Mouse (Mus musculus) forebrain, embryonic 14.5 days (tissue): ENCODE results near the gene Htr5a. TPM values are rescaled to one million over a fixed set of nuclear protein-coding genes. Genes with fewer than 3 reads are reported as not detected.

Experiments used
- ATAC-seq: fragments of 200-750 bp; cut with Nextera tagmentation; 2 replicates; pipeline ENCODE4 v1.8.0; 2017; ENCODE audit warnings: mild to moderate bottlenecking, moderate library complexity
- DNase-seq: peaks from one replicate; pipeline ENCODE4 v3.0.0-alpha.2; 2015; ENCODE audit warnings: low spot score
- H3K27ac ChIP-seq: fragments of 300-500 bp; sonication (generic); 2 replicates; pipeline ENCODE4 v1.5.1; 2014; ENCODE audit warnings: low read depth, mild to moderate bottlenecking, control low read depth, low read length, moderate library complexity
- H3K27me3 ChIP-seq: fragments of 300-500 bp; sonication (generic); replicated peaks from 2 replicates; pipeline ENCODE4 v1.6.1; 2014; ENCODE audit warnings: low read length, control low read depth, mixed read lengths; ENCODE audit not compliant: control insufficient read depth, insufficient read depth
- H3K36me3 ChIP-seq: fragments of 300-500 bp; sonication (generic); 2 replicates; pipeline ENCODE4 v1.6.1; 2014; ENCODE audit warnings: low read length, control low read depth; ENCODE audit not compliant: control insufficient read depth, insufficient read depth
- H3K4me1 ChIP-seq: fragments of 300-500 bp; sonication (generic); 2 replicates; pipeline ENCODE4 v1.6.1; 2014; ENCODE audit warnings: antibody characterized with exemption, low read length, control low read depth; ENCODE audit not compliant: control insufficient read depth, insufficient read depth
- H3K4me2 ChIP-seq: fragments of 300-500 bp; sonication (generic); 2 replicates; pipeline ENCODE4 v1.6.1; 2014; ENCODE audit warnings: mild to moderate bottlenecking, control low read depth, low read length
- H3K4me3 ChIP-seq: fragments of 300-500 bp; sonication (generic); 2 replicates; pipeline ENCODE4 v1.5.1; 2014; ENCODE audit warnings: low read depth, low read length, control low read depth
- H3K9ac ChIP-seq: fragments of 300-500 bp; sonication (generic); 2 replicates; pipeline ENCODE4 v1.6.1; 2014; ENCODE audit warnings: mild to moderate bottlenecking, low read length, control low read depth, moderate library complexity
- H3K9me3 ChIP-seq: fragments of 300-500 bp; sonication (generic); replicated peaks from 2 replicates; pipeline ENCODE4 v1.6.1; 2016; ENCODE audit warnings: low read length, control low read depth, mixed read lengths; ENCODE audit not compliant: control insufficient read depth
- WGBS: fragments of 180-500 bp; shearing (Covaris S2); extraction: QIAGEN DNeasy Blood & Tissue Kit; methylation state at CpG from one replicate; pipeline ENCODE4 v1.1.7; 2014; 5-methylcytosine and 5-hydroxymethylcytosine counted together
- polyA plus RNA-seq: library from polyadenylated mRNA; unstranded; fragments of >200 nt; fragmentation: Nextera tagmentation; extraction: Ambion mirVana; gene quantifications from 2 replicates; pipeline ENCODE4 v1.2.1, GENCODE M21; 2014

The Htr5a gene
- polyA plus RNA-seq, 1 experiment from 2014 or later, result 0.71 TPM

DNA sequence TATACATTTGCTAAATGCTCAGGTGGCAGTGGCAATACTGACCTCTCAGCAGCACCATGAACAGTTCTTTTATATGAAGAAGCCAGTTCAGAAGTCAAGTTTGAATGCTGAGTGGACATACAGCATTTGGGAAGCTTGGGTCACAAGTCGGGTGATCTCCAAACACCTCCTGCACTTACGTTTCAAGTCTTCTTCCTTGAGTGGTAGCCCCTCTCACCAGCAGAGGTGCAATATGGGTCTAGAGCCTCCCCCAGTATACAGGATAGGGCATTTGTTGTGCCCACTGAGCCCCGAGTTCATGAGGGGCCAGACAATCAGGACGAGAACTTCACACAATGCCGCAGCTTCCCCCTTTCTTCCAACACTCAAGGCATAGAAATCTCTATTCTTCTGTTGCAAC is 36.4 kb downstream of the Htr5a start:
- no peak for ATAC-seq
- peaks cover 5% of the 10 kb centered on the region; the same call in 1 of the 2 replicates for H3K4me1 ChIP-seq
- 83% methylated on average over 5 of the region's 5 CpGs for WGBS
- no peaks in the 10 kb centered on the region for H3K27me3 ChIP-seq
- no peak overlapping the region for H3K4me2 ChIP-seq
- no peaks in the 10 kb centered on the region for H3K36me3 ChIP-seq
- H3K9me3 ChIP-seq, result no peaks in the 10 kb centered on the region
- H3K4me3 ChIP-seq, result no peak overlapping the region
- DNase-seq, result no peak
- H3K27ac ChIP-seq, result no peak overlapping the region
- H3K9ac ChIP-seq, result no peak overlapping the region

DNA sequence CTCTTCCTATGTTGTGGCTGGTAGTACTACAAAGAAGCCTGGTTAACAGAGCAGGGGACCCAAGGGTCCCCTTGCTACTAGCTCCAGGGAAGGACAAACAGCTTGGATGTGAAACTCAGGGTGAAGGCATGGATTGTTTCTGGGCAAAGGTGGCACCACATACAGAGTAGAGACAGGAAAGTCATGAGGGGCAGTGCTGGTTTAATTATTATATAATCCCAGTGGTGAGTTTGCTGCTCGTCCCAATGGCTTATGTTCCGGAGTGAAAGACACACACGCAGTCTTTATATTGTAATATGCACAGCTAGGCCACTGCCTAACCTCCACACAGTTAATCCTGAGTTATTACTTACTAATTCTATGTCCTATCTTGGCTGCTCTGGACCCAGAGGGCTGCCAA is 37.8 kb downstream of the Htr5a start:
- Histone ChIP-seq H3K4me1 (no peaks in the 10 kb centered on the region), H3K36me3 (no peaks in the 10 kb centered on the region), H3K4me2 (no peak overlapping the region), H3K27me3 (no peaks in the 10 kb centered on the region), H3K9ac (no peak overlapping the region), H3K4me3 (no peak overlapping the region), H3K27ac (no peak overlapping the region), H3K9me3 (no peaks in the 10 kb centered on the region)
- ATAC-seq (no peak), DNase-seq (no peak)
- WGBS, result 91% methylated on average over 3 of the region's 3 CpGs

DNA sequence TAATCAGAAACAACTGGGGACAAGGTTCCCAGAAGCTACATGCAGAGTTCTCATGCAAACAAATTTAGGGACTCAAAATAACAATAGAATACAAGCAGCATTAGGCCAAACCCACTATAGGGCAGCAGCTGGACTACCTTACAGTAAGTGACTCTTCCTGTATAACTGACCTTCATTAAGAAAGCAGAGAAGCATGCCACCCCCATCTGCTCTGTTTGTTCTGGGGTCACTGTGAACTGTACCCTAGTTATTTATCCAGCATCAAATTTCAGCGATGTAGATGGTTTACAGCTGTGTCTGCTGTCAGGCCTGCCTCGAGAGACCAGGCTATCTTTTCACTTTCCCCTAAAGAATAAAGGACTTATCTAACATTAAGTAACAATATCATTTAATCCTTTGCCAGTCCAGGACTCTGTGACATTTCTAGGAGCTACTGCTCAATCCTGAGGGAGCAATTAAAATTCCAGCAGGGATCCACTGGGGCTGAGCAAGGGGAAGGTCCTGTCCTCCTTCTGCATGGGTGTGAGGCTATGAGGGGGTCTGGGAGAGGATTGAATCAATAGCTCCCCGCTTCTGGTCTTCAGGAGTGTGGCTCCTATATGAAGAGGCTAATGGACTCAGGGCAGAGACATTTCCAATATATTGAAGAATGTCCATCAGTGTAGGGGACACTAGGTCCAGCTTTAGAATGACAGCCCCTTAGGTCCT is 38.5 kb downstream of the Htr5a start:
- no peak for DNase-seq
- Histone ChIP-seq H3K4me2 (no peak overlapping the region), H3K4me1 (no peaks in the 10 kb centered on the region), H3K27ac (no peak overlapping the region), H3K4me3 (no peak overlapping the region), H3K9me3 (no peaks in the 10 kb centered on the region), H3K27me3 (no peaks in the 10 kb centered on the region), H3K36me3 (no peaks in the 10 kb centered on the region), H3K9ac (no peak overlapping the region)
- ATAC-seq, result no peak
- WGBS, result 64% methylated on average over 3 of the region's 3 CpGs

DNA sequence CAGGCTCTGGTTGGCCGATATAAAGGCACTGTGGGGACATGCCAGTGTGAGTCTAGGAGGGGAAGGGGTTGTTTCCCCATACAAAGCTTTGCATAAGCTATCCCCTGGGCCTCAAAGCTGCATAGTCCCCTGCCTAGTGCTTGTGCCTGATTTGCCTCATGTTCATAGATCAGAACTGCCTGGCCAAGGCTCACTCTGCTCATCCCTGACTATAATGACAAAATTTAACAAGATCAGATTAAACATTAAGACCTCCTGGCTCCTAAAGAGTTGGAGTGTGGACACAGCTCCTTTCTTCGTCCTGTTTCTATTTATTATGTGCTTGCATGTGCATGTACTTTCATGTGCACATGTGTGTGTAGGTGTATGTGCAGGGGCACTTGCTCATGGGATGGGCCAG is 39.3 kb downstream of the Htr5a start:
- H3K9ac ChIP-seq, result no peak overlapping the region
- H3K4me1 ChIP-seq, result no peaks in the 10 kb centered on the region
- H3K9me3 ChIP-seq, result no peaks in the 10 kb centered on the region
- no peak overlapping the region for H3K27ac ChIP-seq
- no peak for ATAC-seq
- no peak overlapping the region for H3K4me3 ChIP-seq
- 98% methylated on average over 2 of the region's 2 CpGs for WGBS
- no peak for DNase-seq
- no peaks in the 10 kb centered on the region for H3K27me3 ChIP-seq
- no peak overlapping the region for H3K4me2 ChIP-seq
- no peaks in the 10 kb centered on the region for H3K36me3 ChIP-seq

DNA sequence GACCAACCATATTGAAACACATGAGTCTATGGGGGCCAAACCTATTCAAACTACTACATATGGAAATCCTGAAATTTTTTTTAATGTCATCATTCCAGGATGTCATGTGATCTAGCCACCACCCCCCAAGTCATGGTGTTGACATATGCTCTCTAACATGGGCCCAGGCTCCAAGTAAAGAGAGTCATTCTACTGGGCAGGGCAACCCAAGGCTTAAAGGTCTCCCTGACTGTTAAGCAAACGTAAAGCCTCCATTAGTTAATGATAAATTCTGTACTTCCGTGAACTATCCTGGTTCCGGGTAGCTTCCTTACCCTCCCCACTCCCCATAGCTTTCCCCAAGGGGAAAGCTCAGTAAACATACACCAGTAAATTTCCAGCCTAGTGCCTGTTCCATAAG is 46.1 kb downstream of the Htr5a start:
- no peak overlapping the region for H3K27ac ChIP-seq
- no peak overlapping the region for H3K4me2 ChIP-seq
- DNase-seq (no peak), ATAC-seq (no peak)
- H3K4me1 ChIP-seq, result no peaks in the 10 kb centered on the region
- H3K9me3 ChIP-seq, result no peaks in the 10 kb centered on the region
- H3K36me3 ChIP-seq, result no peaks in the 10 kb centered on the region
- no peak overlapping the region for H3K9ac ChIP-seq
- WGBS, result 95% methylated on average over 3 of the region's 3 CpGs
- H3K27me3 ChIP-seq, result no peaks in the 10 kb centered on the region
- no peak overlapping the region for H3K4me3 ChIP-seq

DNA sequence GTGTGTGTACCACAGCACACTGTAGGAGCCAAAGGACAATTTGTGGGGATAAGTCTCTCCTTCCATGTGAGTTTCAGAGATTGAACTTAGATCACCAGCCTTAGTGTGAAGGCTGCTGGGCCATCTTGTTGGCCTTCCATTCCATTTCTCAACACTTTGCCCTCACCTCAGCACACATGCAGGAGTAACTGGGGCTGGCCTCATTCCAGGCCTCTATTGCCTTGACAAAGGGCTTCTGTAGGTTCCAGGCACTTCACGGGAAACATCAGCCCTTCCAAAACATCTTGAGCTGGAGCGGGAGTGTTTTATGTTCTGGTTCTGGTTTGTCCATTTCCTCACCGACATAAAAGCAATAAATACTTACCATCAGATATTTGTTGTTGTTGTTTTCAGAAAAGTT is 54.0 kb downstream of the Htr5a start:
- Histone ChIP-seq H3K27me3 (no peaks in the 10 kb centered on the region), H3K27ac (no peak overlapping the region), H3K4me2 (no peak overlapping the region), H3K36me3 (no peaks in the 10 kb centered on the region), H3K4me1 (no peaks in the 10 kb centered on the region), H3K9me3 (no peaks in the 10 kb centered on the region), H3K4me3 (no peak overlapping the region), H3K9ac (no peak overlapping the region)
- WGBS, result 94% methylated on average over 3 of the region's 3 CpGs
- DNase-seq (no peak), ATAC-seq (no peak)

DNA sequence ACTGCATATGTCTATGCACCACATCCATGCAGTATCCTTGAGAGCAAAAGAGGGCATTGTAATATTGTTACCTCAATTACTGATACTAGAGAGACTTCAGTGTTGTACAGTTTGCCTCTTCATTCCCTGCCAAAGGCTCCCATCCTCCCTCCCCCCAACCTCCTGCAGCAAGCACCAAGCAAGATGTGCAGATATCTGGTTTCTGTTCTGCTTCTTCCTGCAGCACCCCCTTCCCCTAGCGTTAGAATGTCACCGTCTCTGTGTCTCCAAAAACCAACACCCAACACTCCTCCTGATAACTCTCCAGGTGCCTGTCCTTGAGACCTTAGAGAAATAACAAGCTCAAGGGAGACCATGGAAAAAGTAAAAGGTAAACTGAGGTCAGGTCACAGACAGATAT is 57.8 kb downstream of the Htr5a start:
- H3K4me2 ChIP-seq, result no peak overlapping the region
- H3K4me1 ChIP-seq, result no peaks in the 10 kb centered on the region
- no peak overlapping the region for H3K9ac ChIP-seq
- DNase-seq (no peak), ATAC-seq (no peak)
- H3K27me3 ChIP-seq, result no peaks in the 10 kb centered on the region
- H3K36me3 ChIP-seq, result no peaks in the 10 kb centered on the region
- no peaks in the 10 kb centered on the region for H3K9me3 ChIP-seq
- H3K27ac ChIP-seq, result no peak overlapping the region
- 83% methylated on average over 2 of the region's 2 CpGs for WGBS
- no peak overlapping the region for H3K4me3 ChIP-seq

DNA sequence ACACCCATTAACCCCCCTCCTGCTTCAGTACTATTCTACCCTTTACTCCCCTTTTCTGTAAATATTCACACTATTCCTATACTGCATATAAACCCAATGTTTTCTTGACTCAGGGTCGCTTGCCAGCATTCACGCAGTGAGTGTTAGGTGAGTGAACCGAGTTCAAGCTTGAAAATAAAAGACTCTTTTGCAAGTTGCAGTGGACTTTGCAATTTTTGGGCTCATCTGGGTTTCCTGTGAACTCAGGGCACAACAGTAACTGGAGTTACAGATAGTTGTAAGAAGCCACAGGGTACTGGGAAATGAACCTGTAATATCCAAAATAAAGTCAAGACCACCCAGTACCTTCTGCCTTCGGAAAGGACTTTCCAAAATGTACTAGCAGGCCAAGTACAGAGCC is 58.2 kb downstream of the Htr5a start:
- 91% methylated on average over 4 of the region's 4 CpGs for whole genome bisulfite sequencing
- Histone ChIP-seq H3K36me3 (no peaks in the 10 kb centered on the region), H3K4me3 (no peak overlapping the region), H3K9me3 (no peaks in the 10 kb centered on the region), H3K4me2 (no peak overlapping the region), H3K27ac (no peak overlapping the region), H3K4me1 (no peaks in the 10 kb centered on the region), H3K27me3 (no peaks in the 10 kb centered on the region), H3K9ac (no peak overlapping the region)
- no peak for ATAC-seq
- DNase-seq, result no peak
